Mouse (Mus musculus) cortical plate, adult 2 months (tissue): Measurements from ENCODE around the gene Man2a1.

Source experiments
- CTCF ChIP-seq: fragments of 200-500 bp; IDR thresholded peaks from 2 replicates; pipeline ENCODE4 v1.5.1; 2011; ENCODE audit warnings: mild to moderate bottlenecking, control low read depth, low read length; ENCODE audit not compliant: insufficient read depth; ENCODE audit errors: extremely low read depth
- POLR2A ChIP-seq: fragments of 200-500 bp; IDR thresholded peaks from 2 replicates; pipeline ENCODE4 v1.6.1; 2011; ENCODE audit warnings: mild to moderate bottlenecking, low read length, control low read depth; ENCODE audit not compliant: insufficient read depth; ENCODE audit errors: extremely low read depth

DNA sequence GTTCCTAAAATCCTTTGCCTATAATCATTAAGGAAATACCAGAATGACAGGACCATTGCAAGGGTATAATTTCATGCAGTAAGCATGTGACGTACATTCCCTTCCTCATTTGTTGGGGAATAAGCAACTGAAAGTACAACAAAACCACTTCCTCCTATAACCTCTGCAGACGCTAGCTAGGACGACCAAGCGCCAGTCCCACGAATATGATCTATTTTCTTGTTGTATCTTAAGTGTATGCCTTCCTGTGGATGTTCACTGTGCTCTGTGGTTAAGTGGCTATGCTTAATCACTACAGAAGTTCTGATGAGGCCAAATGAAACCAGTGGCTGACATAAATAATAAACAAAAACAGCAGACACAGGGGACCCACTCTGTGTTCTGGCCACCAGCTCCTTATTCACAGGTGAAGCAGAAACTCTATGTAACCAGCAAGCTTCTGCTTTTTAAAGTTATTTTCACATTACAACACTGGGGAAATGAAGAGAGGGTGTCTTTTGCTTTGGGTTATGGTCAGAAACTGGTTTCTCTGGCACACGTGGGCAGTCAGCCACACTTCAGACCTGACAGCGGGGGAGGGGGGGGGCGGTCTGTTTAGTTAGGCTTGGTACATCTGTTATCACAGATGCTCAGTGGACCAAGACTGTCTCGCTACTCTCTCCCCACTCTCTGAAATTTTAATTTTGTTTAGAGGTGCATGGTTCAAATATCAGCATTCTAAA lies 153.8 kb downstream of the Man2a1 start:
- TF ChIP-seq POLR2A, result no peak
- TF ChIP-seq CTCF, result no peak
